10 mouse cellular contexts compared by ENCODE assay signal in the genomic region with DNA sequence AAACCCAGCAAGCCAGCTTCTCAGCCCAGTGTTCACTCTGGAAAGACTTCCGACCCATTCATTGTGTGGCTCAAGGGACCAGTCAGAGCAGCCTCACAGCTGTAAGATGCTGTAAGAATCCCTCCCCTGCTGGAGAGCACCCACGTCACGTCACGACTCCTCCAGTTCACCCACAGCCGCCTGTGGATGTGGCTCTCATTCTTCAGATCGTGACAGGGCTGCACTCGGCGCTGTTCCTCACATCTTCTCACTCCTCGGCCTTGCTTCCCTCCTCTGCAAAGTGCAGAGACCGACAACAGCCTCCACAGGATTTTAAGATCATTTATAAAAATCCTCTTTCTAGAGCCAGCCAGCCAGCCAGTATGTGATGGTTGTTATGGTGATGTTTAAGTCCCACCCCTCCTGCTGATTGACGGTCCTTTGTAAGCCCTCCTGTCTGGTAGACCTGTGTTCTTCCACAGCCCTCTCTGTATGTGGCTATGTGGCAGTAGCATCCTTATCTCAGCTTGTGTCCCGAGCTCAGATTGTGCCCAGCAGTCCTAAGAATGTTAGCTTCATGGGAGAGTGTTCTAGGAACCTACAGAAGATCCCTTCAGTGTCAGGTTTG.
DNase-seq lines count a peak whose midpoint lies in the region; ATAC-seq and TF ChIP-seq lines count a peak whose summit lies in the region.
"Had no signal": no experiment of that assay in that cellular context is flagged by ENCODE, and none has a peak within 500 bp of the region (broad histone marks: within the 10 kb centered on the region; RNA-seq: fewer than 3 reads in every experiment).

No protein-coding gene starts in this region.

- TF ChIP-seq EP300 in stomach, postnatal 0 days (optimal IDR thresholded peaks at IDR 0.05): no peak

- no peak overlapping the region for H3K27ac ChIP-seq in neural tube, embryonic 11.5 days (ENCODE audit: low read depth, low read length)
- peak overlapping the region; percentile 78 for H3K27ac ChIP-seq in hindbrain, embryonic 14.5 days
- H3K27ac ChIP-seq in midbrain, embryonic 15.5 days: peak overlapping the region; percentile 83
- H3K27ac ChIP-seq in stomach, postnatal 0 days (replicated peaks): no peak overlapping the region

- intact Hi-C loops in heart, postnatal 14 days (cut with DNase I): no loop called here

- WGBS in neural tube, embryonic 11.5 days: 74% methylated on average over 12 of the region's 12 CpGs
- 41% methylated on average over 12 of the region's 12 CpGs for WGBS in hindbrain, embryonic 14.5 days
- 36% methylated on average over 12 of the region's 12 CpGs for WGBS in midbrain, embryonic 15.5 days
- 50% methylated on average over 12 of the region's 12 CpGs for WGBS in stomach, postnatal 0 days

- no peak for ATAC-seq in neural tube, embryonic 11.5 days (ENCODE audit: insufficient read depth, low FRiP score, low TSS enrichment)
- ATAC-seq in hindbrain, embryonic 14.5 days (ENCODE audit: low FRiP score): peak; percentile 82
- peak; percentile 91 for ATAC-seq in midbrain, embryonic 15.5 days (replicated peaks)
- ATAC-seq in stomach, postnatal 0 days (ENCODE audit: low FRiP score, low TSS enrichment): no peak
- ATAC-seq: intestine, postnatal 0 days had no signal

- H3K36me3 ChIP-seq in neural tube, embryonic 11.5 days (ENCODE audit: control insufficient read depth, insufficient read depth, low read length): no peaks in the 10 kb centered on the region
- H3K36me3 ChIP-seq in hindbrain, embryonic 14.5 days (replicated peaks; ENCODE audit: control insufficient read depth, insufficient read depth): no peaks in the 10 kb centered on the region
- H3K36me3 ChIP-seq in midbrain, embryonic 15.5 days (replicated peaks): no peaks in the 10 kb centered on the region
- no peaks in the 10 kb centered on the region for H3K36me3 ChIP-seq in stomach, postnatal 0 days (ENCODE audit: control insufficient read depth, insufficient read depth, low read length)

- H3K9ac ChIP-seq in neural tube, embryonic 11.5 days (ENCODE audit: low read length): no peak overlapping the region
- H3K9ac ChIP-seq in hindbrain, embryonic 14.5 days: no peak overlapping the region; the same call in 1 of the 2 replicates
- H3K9ac ChIP-seq in midbrain, embryonic 15.5 days: 0 out of 2 replicates have a peak overlapping the region, but pooled peaks have one; percentile 23
- H3K9ac ChIP-seq in stomach, postnatal 0 days (ENCODE audit: low read length): no peak overlapping the region

- H3K4me2 ChIP-seq in neural tube, embryonic 11.5 days (ENCODE audit: low read depth): no peak overlapping the region
- 0 out of 2 replicates have a peak overlapping the region, but pooled peaks have one; percentile 7 for H3K4me2 ChIP-seq in hindbrain, embryonic 14.5 days (replicated peaks)
- H3K4me2 ChIP-seq in midbrain, embryonic 15.5 days: peak overlapping the region; percentile 33
- no peak overlapping the region for H3K4me2 ChIP-seq in stomach, postnatal 0 days (replicated peaks; ENCODE audit: low read depth)
- H3K4me2 ChIP-seq: heart, embryonic 11.5 days had no signal

- peak; percentile 32 for DNase-seq in neural tube, embryonic 11.5 days (ENCODE audit: low spot score)
- DNase-seq in neural tube, embryonic 10.5 days (ENCODE audit: extremely low spot score, low spot score): no peak
- DNase-seq in hindbrain, embryonic 14.5 days (ENCODE audit: low spot score): peak; percentile 68
- no peak for DNase-seq in spleen, adult 12 weeks (ENCODE audit: low spot score)
- no peak for DNase-seq in heart, postnatal 14 days
- DNase-seq in stomach, postnatal 0 days (ENCODE audit: low spot score): no peak
- no peak for DNase-seq in embryo, embryonic 10 days (ENCODE audit: low spot score)

- TF ChIP-seq CTCF in stomach, postnatal 0 days (IDR thresholded peaks at IDR 0.05; ENCODE audit: low read depth): no peak

- H3K27me3 ChIP-seq in neural tube, embryonic 11.5 days (ENCODE audit: control insufficient read depth, insufficient read depth, low read length): no peaks in the 10 kb centered on the region
- H3K27me3 ChIP-seq in hindbrain, embryonic 14.5 days (ENCODE audit: control insufficient read depth, insufficient read depth, low read length): no peaks in the 10 kb centered on the region
- H3K27me3 ChIP-seq in midbrain, embryonic 15.5 days (replicated peaks): no peaks in the 10 kb centered on the region
- no peaks in the 10 kb centered on the region for H3K27me3 ChIP-seq in stomach, postnatal 0 days (ENCODE audit: control insufficient read depth, insufficient read depth, low read length)

- H3K4me3 ChIP-seq in neural tube, embryonic 11.5 days (ENCODE audit: low read depth, low read length): no peak overlapping the region
- H3K4me3 ChIP-seq in hindbrain, embryonic 14.5 days (replicated peaks; ENCODE audit: low read length): no peak overlapping the region
- no peak overlapping the region for H3K4me3 ChIP-seq in midbrain, embryonic 15.5 days
- no peak overlapping the region for H3K4me3 ChIP-seq in stomach, postnatal 0 days (ENCODE audit: low read depth, low read length)

- H3K4me1 ChIP-seq in neural tube, embryonic 11.5 days (ENCODE audit: control insufficient read depth, insufficient read depth, low read length): peaks cover 2% of the 10 kb centered on the region; the same call in 1 of the 2 replicates
- H3K4me1 ChIP-seq in hindbrain, embryonic 14.5 days (replicated peaks; ENCODE audit: control insufficient read depth, insufficient read depth, low read length): peaks cover 12% of the 10 kb centered on the region
- H3K4me1 ChIP-seq in midbrain, embryonic 15.5 days: peaks cover 14% of the 10 kb centered on the region
- H3K4me1 ChIP-seq in stomach, postnatal 0 days (replicated peaks; ENCODE audit: control insufficient read depth, insufficient read depth): no peaks in the 10 kb centered on the region

- no peaks in the 10 kb centered on the region for H3K9me3 ChIP-seq in neural tube, embryonic 11.5 days (ENCODE audit: control insufficient read depth, low read length)
- H3K9me3 ChIP-seq in hindbrain, embryonic 14.5 days (ENCODE audit: control insufficient read depth, low read length): no peaks in the 10 kb centered on the region
- H3K9me3 ChIP-seq in midbrain, embryonic 15.5 days: no peaks in the 10 kb centered on the region
- no peaks in the 10 kb centered on the region for H3K9me3 ChIP-seq in stomach, postnatal 0 days (ENCODE audit: control insufficient read depth, low read length)

Comparison
In these comparisons a context has a peak if more than half of its experiments do, and no peak if none do; other contexts are left out.
1. DNase-seq: peak in neural tube, embryonic 11.5 days (single experiment) and hindbrain, embryonic 14.5 days (single experiment); none in neural tube, embryonic 10.5 days (single experiment), spleen, adult 12 weeks (single experiment), heart, postnatal 14 days (0 of 2), stomach, postnatal 0 days (single experiment) and embryo, embryonic 10 days (single experiment).
2. ATAC-seq: peak in hindbrain, embryonic 14.5 days (single experiment) and midbrain, embryonic 15.5 days (single experiment); none in neural tube, embryonic 11.5 days (single experiment) and stomach, postnatal 0 days (single experiment).
3. H3K27ac ChIP-seq: peak in hindbrain, embryonic 14.5 days (single experiment) and midbrain, embryonic 15.5 days (single experiment); none in neural tube, embryonic 11.5 days (single experiment) and stomach, postnatal 0 days (single experiment).
4. H3K4me2 ChIP-seq: peak in hindbrain, embryonic 14.5 days (single experiment) and midbrain, embryonic 15.5 days (single experiment); none in neural tube, embryonic 11.5 days (single experiment) and stomach, postnatal 0 days (single experiment).